Mouse (Mus musculus): ENCODE results near the gene Gm572.

The Gm572 gene

DNA sequence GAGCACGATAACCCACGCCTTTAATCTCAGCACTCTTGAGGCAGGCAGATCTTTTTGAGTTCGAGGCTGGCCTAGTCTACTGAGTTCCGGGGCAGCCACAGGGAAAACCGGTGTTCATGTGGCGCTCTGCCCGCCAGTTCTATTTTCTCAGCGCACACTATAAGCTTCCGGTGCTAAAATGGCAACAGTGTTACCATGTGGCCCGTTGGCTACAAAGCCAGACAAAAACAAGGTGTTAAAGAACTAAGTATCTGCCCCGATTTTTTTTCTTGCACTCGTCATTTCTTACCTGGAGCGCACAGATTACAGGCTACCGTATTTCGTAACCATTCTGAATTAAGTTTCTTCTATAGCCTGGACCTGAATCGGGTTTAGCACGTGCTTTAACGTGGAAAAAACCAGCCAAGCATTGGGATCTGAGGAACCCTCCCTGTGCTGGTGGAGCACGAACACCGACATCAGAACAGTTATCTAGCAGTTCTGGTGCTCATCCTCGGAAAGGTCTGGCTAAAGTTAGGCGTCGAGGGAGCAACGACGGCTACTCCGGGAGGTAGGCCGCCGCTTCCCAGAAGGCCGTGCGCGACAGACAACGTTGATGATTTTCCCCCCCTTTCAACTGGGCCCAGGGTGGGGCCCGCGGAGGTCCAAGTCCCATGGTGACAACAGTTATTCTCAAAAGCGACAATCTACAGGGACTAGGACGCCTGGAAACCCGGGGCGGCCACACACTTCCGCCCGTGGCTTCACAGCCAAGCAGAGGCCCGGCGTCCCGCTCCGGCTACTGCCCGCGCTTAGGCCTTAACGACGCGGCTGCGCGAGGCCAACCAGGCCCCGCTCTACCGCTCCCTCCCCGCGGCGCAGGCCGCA lies 17.1 kb upstream of the Gm572 start:
- DNase-seq (ENCODE audit: low read depth, low spot score) = peak; percentile 86

DNA sequence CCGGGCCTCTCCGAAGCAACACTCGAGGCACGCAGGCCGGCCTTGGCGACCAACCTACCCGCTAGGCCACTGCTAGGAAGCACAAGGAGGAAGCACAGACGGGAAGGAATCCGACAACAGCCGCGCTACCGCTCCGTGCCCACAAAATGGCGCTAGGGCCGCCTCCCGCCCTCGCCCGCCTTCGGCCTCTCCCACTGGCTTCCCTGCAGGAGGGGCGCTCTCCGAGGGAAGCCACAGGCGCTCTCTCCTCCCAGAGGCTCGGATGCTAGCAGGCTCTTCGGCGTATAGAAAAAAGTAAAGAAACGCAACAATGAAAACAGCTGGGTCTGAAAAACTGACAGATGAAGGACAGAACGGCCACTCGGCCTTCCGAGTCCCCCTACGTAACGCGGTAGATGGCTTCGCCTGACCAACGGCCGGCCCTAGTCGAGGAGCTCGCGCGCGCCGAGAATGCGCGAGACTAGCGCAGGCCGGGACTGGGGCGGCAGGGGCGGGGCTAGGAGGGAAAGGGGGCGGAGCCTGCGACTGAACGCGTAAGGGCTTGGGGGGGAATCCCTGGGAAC lies 16.4 kb upstream of the Gm572 start, which contains the start of gene Tardbp:
Gene Tardbp (minus strand): TSS at position 397 of the 563 bp plus-strand sequence.
- DNase-seq (ENCODE audit: low read depth, low spot score) = peak; percentile 95

DNA sequence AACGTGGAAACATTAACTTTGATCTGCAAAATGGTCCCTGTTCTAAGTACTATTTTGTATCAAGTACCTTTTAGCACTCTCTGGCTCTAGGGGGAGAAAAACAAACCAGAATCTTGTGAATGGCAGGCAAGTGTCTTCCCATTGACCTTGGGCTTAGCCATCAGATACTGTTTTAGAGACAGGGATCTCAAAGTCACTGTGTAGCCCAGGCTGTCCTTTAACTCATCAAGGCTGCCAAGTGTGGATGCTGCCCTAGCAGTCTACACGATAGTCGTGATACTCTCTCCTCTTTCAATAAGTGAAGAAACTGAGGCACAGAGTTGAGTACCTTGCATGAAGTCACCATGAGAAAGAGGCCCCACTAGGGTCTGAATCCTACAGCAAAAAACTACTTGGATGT lies 15.9 kb upstream of the Gm572 start:
- DNase-seq (ENCODE audit: low read depth, low spot score) = no peak

DNA sequence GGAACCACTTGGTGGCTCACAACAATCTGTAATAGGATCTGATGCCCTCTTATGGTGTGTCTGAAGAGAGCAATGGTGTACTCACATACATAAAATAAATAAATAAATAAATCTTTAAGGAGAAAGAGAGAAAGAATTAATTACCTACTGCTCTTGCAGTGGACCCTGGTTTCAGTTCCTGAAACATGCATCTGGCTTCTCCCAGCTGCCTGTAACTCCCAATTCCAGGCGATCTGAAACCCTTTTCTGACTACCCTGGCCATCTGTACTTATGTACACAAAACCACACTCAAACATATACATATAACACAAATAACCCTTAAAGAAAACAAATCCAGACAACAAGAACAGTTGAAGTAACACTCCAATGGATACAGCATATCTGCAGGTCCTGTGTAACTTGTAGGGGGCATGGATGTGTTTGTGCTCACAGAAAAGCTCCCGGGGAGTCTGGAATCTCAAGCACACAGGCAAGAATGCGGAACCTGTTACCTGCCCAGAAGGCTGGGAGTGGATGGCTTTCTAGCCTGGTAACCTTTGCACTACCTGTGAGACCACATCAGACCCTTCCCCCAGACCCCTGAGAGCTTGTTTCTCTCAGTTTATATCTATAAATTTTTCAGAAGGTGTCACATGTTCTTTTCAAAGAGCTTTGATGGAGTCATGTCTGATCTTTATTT lies 11.0 kb upstream of the Gm572 start:
- peak; percentile 79 for DNase-seq (ENCODE audit: low read depth, low spot score)

DNA sequence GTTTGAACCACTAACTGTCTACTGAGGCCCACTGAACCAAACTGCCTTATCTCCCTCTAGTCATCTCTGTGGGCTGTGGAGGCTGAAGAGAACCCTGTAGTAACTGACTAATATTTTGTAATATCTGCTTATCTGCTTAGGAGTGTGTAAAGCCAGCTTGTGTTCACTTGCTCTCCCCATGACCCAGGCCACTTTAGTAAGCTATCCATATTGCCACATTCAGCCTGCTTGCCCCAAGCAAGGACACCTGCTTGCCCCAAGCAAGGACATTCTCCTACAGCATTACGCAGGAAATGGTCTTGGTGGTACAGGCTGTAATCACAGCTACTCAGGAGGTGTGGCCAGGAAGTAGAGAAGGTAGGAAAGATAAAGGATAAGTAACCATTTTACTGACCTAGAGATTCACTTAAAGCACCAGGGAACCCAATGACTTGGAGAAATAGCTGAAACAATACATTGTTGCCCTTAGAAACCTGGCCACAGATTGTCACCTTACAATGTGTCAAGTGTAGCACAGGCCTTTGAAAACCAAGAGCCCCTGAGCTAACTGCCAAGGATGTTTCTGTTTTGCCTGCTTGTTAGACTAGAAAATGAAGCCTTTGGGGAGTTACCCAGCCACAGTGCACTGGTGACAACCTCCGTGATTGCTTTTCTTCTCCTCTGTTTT lies 9.6 kb upstream of the Gm572 start:
- DNase-seq (ENCODE audit: low read depth, low spot score) = no peak

DNA sequence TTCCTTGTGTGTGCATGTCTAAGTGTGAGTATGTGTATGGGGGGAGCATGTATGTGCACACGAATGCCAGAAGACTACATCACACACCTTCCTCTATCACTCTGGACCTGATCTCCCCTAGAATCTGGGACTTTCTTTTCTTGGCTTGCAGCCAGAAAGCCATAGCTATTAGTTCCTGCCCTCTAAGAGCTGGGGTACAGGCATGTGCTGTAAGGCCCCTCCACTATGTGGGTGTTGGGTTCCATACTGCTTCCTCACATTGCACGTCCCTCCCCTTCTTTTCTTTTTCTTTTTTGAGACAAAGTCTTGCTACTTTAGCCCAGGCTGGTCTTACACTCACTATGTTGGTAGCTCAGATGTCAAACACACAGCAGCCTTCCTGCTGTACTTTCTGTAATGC lies 7.8 kb upstream of the Gm572 start:
- no peak for DNase-seq (ENCODE audit: low read depth, low spot score)

DNA sequence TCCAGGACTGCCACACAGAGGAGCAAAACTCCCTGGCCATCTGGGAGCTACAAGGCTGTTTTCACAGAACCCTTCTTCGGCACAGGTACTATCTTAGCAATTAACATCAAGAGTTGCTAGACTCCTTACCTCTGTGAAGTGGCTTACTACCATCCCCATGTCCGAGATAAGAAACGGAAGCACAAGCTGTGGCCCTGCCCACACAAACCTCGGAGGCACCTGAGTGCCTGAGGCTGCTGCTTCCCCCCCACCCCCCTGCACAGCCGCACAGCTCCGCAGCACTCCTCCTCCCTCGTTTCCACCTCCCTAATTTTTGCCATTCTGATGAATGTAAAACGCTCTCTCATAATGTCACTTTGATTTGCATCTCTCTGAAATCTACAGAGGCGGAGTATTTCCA lies 4.8 kb upstream of the Gm572 start:
- DNase-seq (ENCODE audit: low read depth, low spot score) = no peak

DNA sequence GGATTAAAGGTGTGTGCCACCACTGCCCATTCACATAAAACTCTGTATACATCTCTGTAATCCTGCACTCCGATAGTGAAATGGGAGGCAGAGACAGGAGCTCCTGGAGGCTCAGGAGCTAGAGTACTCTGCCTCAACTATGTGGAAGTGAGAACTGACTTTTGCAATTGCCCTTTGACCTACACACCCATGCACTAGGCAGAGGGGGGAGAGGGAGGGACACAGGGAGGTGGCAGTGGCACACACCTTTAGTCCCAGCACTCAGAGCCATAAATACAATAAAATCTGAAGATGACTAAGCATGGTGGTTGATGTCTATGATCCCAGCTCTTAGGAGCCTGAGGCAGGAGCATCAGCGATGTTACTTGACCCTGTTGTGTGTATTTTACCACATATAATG lies 3.7 kb upstream of the Gm572 start:
- DNase-seq (ENCODE audit: low read depth, low spot score) = no peak

DNA sequence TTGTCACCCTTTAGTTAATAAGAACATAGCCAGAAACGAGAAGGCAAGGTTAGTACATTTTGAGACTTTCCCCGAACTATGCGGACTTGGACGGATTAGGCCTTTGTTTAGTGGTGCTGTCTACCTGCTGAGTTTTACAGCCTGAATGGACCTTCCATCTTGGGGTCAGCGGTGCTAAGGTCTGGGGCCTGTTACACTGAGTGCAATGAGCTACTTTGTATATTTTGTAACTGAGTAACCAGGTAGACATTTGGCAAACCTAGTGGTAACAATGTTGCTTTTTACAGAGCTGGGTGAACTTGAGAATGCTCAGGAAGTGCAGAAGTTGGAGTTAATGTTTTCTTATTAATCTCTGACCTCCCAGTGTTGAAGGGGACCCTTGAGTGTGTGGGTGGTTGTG lies 2.0 kb upstream of the Gm572 start:
- DNase-seq (ENCODE audit: low read depth, low spot score) = no peak

DNA sequence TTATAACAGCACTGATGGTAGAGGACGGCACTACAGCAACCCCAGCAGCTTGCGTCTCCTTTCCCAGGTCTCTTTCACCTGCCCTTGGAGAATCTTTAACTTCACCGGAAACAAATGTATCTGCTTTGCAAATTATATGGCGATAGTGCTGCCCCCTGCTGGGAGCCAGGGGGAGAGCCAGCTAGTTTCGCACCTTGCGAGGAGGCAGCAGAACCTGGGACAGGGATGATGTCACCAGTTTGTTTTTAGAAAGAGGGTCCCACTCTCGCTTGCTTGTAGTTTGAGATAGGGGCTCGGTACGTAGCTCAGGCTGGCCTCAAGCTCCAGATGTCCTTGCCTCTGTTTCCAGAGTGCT lies 1.0 kb downstream of the Gm572 start:
- DNase-seq (ENCODE audit: low read depth, low spot score) = peak; percentile 88

DNA sequence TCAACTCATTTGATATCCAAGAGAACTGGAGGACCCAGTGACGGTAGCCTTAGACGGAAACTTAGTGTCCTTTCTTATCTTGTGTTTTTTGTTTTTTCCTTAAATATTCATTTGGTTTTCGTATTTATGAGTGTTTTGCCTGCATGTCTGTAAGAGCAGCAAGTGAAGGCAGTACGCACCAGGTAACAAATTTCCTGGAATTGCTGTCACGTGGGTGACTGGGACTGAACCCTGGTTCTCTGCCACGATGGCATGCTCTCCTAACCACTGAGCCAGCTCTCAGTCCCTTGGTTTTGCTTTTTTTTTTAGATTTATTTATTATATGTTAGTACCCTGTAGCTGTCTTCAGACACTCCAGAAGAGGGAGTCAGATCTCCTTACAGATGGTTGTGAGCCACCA lies 1.8 kb downstream of the Gm572 start:
- DNase-seq (ENCODE audit: low read depth, low spot score) = no peak

DNA sequence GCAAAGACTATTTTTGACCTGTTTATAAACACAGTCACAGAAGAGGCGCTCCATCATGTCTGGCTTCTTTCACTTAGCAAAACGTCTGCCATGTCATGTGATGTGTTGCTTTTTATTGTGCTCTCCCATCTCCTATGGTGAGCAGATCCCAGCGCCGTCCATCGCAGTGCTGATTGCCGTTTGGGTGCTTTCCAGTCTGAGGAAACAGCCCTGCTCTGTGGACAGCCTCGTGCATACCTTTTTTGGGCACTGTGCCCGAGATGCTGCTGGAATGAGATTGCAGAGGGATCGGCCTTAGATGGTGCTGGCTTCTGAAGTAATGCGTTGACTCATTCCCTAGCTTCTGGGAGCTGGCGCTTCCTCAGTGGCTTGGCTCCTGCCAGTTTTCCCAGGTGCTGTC lies 3.5 kb downstream of the Gm572 start:
- no peak for DNase-seq (ENCODE audit: low read depth, low spot score)

DNA sequence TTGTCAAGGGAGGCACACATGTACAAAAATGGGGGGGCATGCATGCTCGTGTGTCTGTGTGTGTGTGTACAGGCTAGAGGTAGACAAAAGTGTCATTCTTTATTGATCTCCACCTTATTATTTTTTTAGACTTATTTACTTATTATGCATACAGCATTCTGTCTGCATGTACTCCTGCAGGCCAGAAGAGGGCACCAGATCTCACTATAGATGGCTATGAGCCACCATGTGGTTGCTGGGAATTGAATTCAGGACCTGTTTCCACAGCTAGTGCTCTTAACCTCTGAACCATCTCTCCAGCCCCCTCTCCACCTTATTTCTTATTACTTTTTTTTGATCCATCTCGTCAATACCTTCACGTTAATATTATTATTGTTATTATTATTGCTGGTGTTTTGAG lies 6.2 kb downstream of the Gm572 start:
- peak; percentile 62 for DNase-seq (ENCODE audit: low read depth, low spot score)

DNA sequence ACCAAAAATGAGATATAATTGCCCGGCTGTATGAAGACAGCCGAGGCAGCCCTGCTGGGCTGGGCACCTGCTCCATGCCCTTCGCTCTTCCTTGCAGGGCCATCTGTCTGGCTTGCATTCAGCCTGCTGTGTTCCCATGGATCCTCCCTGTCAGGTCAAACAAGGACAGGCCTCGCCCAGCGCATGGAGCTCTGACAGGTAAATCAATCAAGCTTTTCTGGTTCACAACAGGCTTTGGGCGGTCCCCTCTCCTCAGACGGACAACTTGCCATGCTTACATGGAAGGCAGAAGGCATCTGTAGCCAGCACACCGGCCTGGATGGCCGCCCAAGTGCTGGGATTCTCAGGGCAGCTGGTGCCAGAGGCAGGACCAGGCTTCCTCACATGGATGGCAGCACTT lies 7.9 kb downstream of the Gm572 start:
- peak; percentile 71 for DNase-seq (ENCODE audit: low read depth, low spot score)

DNA sequence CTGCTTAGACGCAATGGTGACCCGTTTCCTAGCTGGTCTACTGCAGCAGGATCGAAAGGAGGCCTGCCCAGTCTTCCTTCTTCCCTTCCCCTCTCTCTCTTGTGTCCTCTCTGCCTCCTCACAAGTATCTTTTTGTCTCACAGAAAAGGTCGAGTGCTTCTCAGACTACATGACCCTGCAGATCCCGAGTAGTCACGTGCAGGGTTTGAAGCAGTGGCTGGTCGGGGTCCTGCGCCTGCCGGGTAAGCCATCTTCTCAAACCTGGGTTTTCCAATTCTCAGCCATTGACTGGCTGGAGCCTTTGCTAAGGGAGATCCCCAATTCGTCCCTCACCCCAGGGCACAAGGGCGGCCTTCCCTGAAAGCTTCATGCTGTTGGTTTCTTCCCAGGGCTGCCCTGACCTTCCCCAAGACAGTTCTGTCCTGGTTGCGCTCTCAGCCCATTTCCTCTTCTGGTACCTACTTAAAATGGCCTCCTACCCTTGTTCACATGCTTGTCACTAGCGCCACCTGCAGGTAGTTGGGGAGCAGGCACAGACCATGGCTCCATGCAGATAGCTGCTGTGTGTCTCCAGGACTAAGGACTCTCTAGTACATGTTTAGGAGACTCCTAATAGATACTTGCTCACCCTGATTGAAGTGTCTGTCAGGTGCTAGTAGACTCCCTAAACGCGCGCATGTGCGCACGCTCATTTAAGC lies 11.7 kb downstream of the Gm572 start:
- peak; percentile 95 for DNase-seq (ENCODE audit: low read depth, low spot score)

DNA sequence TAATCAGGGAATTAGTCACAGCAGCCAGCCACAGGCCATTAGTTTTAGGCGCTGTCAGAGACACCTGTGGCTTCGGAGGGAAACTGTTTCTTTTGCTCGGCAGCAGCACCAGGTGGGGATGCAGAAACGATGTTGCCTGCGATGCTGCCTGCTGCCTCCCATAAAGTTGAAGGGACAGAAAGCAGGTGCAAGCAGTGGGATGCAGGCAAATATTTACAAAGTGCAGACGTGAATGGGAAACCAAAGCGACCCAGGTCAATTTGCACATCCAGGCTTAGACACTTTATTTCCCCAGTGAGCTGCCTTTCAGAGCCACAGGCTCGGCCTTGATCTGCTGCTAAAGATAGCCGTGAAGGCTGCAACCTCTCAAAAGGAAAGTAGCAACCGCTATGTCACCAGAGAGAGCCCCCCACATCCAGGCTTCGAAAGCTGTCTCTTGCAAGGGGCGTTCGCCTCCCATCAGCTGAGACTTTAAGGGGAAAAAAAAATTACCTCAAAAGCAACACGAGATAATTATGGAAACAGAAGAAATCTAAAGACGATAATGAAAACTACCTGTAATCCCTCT lies 13.7 kb downstream of the Gm572 start:
- DNase-seq (ENCODE audit: low read depth, low spot score) = no peak

DNA sequence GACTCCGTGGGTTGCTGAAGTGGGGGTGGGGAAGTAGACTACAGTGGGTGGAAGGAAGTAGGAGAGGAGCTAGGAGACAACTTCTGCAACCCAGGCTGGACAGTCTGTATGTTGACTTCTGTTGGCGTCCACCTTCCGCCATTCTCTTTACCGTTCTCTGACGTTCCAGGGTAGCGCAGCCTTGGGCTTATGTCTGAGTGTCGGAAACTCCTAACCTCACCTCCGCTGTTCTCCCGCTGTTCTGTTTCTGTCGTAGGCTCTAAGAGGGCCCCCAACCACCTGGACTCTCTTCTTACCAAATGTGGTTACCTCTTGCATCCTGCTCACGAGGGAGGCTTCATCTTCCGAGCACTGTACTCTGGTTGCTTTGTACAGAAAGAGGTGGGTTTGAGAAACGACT lies 14.7 kb downstream of the Gm572 start:
- DNase-seq (ENCODE audit: low read depth, low spot score) = no peak

DNA sequence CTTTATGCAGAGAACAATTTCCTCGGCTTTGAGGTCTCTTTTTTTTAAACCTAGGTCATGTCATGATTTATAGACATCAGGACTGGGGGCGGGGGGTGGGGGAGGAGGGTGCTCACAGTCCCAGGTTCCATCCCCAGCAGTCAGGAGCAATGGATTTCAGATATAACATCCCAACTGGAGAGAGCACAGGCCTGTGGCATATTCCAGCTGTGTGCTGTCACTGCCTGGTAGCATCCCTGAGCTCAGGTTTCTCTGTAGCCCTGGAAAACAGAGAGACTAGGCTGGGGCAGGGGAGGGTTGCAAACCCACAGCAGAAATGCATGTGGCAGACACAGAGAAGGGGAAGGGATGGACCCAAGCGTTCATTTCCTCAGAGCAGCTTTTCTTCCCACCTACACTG lies 17.1 kb downstream of the Gm572 start:
- DNase-seq (ENCODE audit: low read depth, low spot score) = no peak

DNA sequence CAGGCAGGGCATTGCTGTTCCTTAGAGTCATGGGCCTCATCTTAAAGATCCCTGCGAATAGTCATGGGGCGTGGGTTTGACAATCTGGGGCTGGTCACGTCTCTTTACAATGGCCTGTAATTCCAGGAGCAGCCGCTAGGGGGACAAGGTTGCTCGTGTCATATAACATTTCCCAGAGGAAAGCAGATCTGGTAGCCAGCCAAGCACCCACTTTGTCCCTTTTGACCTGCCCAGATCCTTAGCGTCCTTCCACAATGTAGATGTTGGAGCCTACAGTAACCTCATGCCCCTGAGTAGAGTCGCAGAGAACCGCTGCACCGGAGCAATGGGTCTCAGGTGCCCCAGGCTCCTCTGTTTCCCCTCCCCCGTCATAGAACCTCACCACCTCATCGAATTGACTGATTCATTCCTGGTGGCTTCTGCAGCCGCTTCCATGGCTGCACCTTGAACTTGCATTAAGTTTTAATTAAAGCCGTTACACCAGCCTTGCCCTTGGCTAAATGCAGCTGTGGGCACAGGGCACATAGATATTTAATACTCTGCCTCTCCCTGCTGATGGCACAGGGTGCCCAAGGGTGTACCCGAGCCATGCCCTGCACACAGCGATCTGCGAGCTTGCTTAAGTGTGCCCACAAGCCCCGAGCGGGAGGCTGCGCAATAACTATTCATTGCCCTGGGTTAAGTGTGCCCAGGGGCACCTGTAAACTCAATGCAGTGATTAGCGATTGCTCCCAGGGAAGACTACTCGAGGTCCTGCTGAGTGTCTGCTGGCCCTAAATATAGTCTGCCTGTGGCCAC lies 19.2 kb downstream of the Gm572 start:
- peak; percentile 83 for DNase-seq (ENCODE audit: low read depth, low spot score)

DNA sequence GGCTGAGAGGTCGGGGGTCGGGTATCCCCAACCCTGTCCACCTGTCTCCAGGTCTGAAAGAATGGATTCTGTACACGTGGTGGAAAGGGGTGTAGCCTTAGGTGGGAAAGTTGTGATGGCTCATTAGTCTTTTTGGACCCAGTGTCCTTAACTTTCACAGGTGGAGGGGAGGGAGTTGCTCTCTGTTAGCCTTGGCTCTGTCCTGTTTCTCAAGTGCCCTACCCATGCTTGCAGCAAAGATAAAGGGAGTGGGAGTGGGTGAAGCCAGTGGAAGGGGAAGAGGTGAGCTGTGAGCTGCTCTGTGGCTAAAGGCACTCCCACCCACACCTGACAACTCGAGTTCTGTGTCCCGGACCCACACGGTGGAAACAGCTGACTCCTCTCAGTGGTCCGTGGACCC lies 20.2 kb downstream of the Gm572 start:
- DNase-seq (ENCODE audit: low read depth, low spot score) = no peak

DNA sequence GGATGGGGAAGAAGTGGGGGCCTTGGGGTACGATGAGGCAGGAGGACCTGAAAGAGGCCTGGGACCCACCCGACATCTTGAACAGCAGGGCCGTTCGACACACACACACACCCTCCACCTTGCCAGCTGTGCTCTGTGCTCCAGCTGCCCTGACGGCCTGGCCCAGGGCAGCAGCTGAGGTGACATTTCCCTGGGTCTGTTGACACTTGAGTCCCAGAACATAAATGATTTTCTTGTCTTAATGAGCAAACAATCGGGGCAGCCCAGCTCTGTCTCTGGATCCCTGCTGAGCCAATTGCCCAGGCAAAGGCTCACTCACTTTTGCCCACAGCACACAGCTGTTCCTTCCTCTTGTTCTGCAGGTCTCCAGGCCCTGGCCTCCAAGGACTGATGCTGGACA lies 20.9 kb downstream of the Gm572 start:
- DNase-seq (ENCODE audit: low read depth, low spot score) = no peak
